Mouse (Mus musculus) thymus, adult 2 months (tissue): ENCODE measurements around the gene Skint8. TPM values are rescaled to one million over a fixed set of nuclear protein-coding genes. Genes with fewer than 3 reads are reported as not detected.
"Not testable (repeated sequence)": the region's sequence is repeated elsewhere in the genome, so short reads cannot be mapped to it uniquely, and the experiment has no call there.

Source experiments
- DNase-seq: peaks from one replicate; pipeline ENCODE4 v3.0.0; 2021
- H3K27ac ChIP-seq: fragments of 200-500 bp; 2 replicates; pipeline ENCODE4 v1.5.1; 2012; ENCODE audit warnings: low read length, control low read depth; ENCODE audit not compliant: control insufficient read depth, insufficient read depth
- H3K27me3 ChIP-seq: fragments of 200-500 bp; 2 replicates; pipeline ENCODE4 v1.6.1; 2012; ENCODE audit warnings: mild to moderate bottlenecking, low read length, moderate library complexity, mixed read lengths; ENCODE audit not compliant: control insufficient read depth, insufficient read depth
- H3K36me3 ChIP-seq: fragments of 200-500 bp; 2 replicates; pipeline ENCODE4 v1.6.1; 2012; ENCODE audit warnings: mild to moderate bottlenecking, low read length, moderate library complexity; ENCODE audit not compliant: control insufficient read depth, insufficient read depth
- H3K4me1 ChIP-seq: fragments of 200-500 bp; replicated peaks from 2 replicates; pipeline ENCODE4 v1.6.1; 2012; ENCODE audit warnings: low read length; ENCODE audit not compliant: control insufficient read depth, insufficient read depth
- H3K4me3 ChIP-seq: fragments of 200-500 bp; 2 replicates; pipeline ENCODE4 v1.5.1; 2012; ENCODE audit warnings: mild to moderate bottlenecking, low read length, control low read depth, moderate library complexity; ENCODE audit not compliant: control insufficient read depth, insufficient read depth
- CTCF ChIP-seq: fragments of 200-500 bp; IDR thresholded peaks from 2 replicates; pipeline ENCODE4 v1.5.1; 2012; ENCODE audit warnings: mild to moderate bottlenecking, control low read depth, low read length, moderate library complexity, borderline replicate concordance; ENCODE audit not compliant: control insufficient read depth, poor library complexity, insufficient read depth; ENCODE audit errors: extremely low read depth
- POLR2A ChIP-seq: fragments of 200-500 bp; IDR thresholded peaks from 2 replicates; pipeline ENCODE4 v1.6.1; 2012; ENCODE audit warnings: mild to moderate bottlenecking, low read length, control low read depth, moderate library complexity; ENCODE audit not compliant: control insufficient read depth, poor library complexity, insufficient read depth; ENCODE audit errors: extremely low read depth
- WGBS: fragments of 180-500 bp; shearing (Covaris S2); methylation state at CpG from one replicate; pipeline ENCODE4 v1.1.7; 2018; 5-methylcytosine and 5-hydroxymethylcytosine counted together
- polyA plus RNA-seq: library from polyadenylated mRNA; depleted of rRNA; stranded (reverse); fragments of >200 nt; gene quantifications from 2 replicates; pipeline ENCODE4 v1.2.3, GENCODE M21; 2012

The Skint8 gene
- polyA plus RNA-seq, 1 experiment, result 2.1 TPM

DNA sequence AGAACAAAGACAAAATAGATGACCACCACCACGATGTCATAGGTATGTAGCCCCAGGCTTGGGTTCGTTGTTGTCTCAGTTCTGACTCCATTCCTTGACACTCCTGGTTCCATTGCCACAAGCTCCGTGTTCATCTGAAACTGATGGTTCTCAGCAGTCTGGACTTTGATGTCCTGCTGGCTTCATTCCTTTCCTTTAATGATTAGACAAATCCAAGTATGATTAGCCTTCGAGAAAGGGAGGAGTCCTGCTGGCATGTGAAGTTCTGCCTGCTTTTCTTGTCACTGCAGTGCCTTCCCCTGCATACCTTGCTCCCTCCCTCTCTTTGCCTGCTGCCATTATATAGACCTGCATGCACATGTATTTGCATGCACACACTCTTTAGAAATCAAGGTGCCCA, 20.6 kb upstream of the Skint8 start:
- Histone ChIP-seq H3K36me3 (no peaks in the 10 kb centered on the region), H3K27ac (no peak overlapping the region), H3K4me3 (no peak overlapping the region), H3K4me1 (peaks cover 3% of the 10 kb centered on the region; the same call in 1 of the 2 replicates), H3K27me3 (no peaks in the 10 kb centered on the region)
- DNase-seq, result no peak
- TF ChIP-seq POLR2A, result no peak
- TF ChIP-seq CTCF, result no peak
- 89% methylated on average over 4 of the region's 4 CpGs for WGBS

DNA sequence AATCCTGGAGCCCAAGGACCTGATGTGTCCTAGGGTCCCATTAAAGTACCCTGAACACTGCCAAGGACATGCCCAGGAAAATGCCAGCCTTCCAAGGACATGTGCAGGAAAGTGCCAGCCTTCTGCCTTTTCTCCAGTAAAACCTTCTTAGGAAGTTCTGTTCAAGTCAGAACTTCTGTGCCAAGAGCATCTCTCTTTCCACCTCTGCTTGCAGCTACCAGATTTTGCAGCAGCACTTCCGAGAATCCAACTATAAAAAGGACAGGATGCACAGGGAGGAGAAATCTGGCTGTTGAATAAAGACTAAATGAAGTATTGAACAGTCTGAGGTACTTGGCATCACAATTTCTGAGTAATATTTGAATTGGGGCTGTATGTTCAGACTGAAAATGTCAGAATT, 18.7 kb upstream of the Skint8 start:
- 85% methylated on average over 1 of the region's 1 CpGs for WGBS
- H3K4me3 ChIP-seq, H3K27ac ChIP-seq, DNase-seq, H3K27me3 ChIP-seq, H3K36me3 ChIP-seq, H3K4me1 ChIP-seq: not testable (repeated sequence)

DNA sequence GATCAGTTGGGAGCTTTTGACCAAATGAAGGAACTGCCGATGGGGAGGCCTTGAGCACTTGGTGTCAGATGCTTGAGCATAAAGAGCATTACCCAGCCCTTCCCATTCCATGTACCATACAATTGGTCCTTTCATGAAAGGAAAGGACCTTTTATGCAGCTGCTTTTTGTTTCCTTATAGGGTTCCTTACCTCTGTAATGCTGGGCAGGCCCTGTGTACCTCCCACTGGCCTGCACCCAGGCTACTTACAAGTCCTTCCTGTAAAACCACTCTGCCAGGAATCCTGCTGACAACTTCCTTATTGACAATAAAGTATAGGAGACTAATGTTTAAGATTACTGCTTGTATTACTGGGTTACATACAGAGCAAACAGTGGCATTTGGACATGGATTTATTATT, 17.7 kb upstream of the Skint8 start:
- peaks cover 3% of the 10 kb centered on the region; the same call in 1 of the 2 replicates for H3K4me1 ChIP-seq
- DNase-seq, result no peak
- H3K27me3 ChIP-seq, result no peaks in the 10 kb centered on the region
- 100% methylated on average over 1 of the region's 1 CpGs for WGBS
- no peak overlapping the region for H3K4me3 ChIP-seq
- no peaks in the 10 kb centered on the region for H3K36me3 ChIP-seq
- TF ChIP-seq CTCF, result no peak
- no peak for TF ChIP-seq POLR2A
- no peak overlapping the region for H3K27ac ChIP-seq

DNA sequence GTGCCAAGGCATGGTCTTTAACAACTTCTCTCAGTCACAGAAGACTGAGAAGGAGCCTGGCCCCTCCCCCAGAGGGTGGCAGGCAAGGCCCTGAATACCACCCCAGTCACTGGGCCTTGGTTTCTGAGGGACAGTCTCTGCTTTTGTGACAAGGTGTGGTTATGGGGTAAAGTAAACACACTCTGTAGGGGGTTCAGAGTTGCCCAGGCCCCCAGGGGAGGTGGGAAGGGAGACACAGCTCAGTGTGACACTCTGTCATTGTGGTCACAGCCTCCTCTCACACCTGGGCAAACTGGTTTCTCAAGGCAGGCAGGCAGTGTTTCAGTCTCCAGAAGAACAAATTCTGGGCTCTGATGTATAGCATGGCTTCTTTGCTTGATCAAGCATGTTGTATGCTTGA, 16.4 kb upstream of the Skint8 start, which contains the start of gene Slc5a9:
Gene Slc5a9, minus strand, starts transcription at position 144 of the 400 bp plus-strand sequence.
- Histone ChIP-seq H3K36me3 (no peaks in the 10 kb centered on the region), H3K4me3 (no peak within 1 kb of the TSS)

DNA sequence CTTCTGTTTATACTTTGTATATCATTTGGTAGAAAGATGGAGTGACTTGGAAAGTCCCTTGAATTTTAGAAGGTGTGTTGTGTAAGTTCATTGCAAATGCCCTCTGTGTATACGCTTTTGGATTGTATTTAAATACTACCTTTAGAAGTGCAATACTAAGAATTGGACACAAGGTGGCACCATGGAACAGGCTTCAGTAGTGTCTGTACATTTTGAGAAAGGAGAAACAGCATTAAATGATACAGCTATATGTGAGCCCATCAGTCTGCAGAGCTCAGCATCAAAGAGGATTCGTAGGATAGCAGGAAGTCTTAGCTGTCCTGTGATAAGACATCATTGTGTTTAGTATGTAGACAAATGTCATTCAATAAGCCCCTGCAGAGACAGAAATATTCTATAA, 11.3 kb upstream of the Skint8 start:
- TF ChIP-seq POLR2A (no peak), CTCF (no peak)
- no peak for DNase-seq
- H3K27me3 ChIP-seq, result no peaks in the 10 kb centered on the region
- H3K27ac ChIP-seq, result no peak overlapping the region
- no peaks in the 10 kb centered on the region for H3K4me1 ChIP-seq
- H3K4me3 ChIP-seq, result no peak overlapping the region
- WGBS, result 34% methylated on average over 2 of the region's 2 CpGs
- no peaks in the 10 kb centered on the region for H3K36me3 ChIP-seq

More for the DNA sequence above, 16.4 kb upstream of the Skint8 start, which contains the start of gene Slc5a9:
- no peak within 1 kb of the TSS for H3K27ac ChIP-seq
- no peak for DNase-seq
- H3K4me1 ChIP-seq, result peaks cover 2% of the 10 kb centered on the region; the same call in 1 of the 2 replicates
- no peaks in the 10 kb centered on the region for H3K27me3 ChIP-seq
- TF ChIP-seq CTCF (no peak), POLR2A (no peak)

DNA sequence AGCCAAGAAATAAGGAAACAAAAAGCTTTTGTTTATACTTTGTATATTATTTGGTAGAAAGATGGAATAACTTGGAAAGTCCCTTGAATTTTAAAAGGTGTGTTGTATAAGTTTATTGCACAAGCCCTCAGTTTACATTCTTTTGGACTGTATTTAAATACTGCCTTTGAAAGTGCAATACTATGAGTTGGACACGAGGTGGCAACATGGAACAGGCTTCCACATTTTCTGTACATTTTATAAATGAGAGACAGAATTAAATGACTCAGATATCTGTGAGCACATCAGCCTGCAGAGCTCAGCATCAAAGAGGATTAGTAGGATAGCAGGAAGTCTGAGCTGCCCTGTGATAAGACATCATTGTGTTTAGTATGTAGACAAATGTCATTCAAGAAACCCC, 42.1 kb downstream of the Skint8 start:
- 23% methylated on average over 1 of the region's 1 CpGs for WGBS
- no peaks in the 10 kb centered on the region for H3K36me3 ChIP-seq

DNA sequence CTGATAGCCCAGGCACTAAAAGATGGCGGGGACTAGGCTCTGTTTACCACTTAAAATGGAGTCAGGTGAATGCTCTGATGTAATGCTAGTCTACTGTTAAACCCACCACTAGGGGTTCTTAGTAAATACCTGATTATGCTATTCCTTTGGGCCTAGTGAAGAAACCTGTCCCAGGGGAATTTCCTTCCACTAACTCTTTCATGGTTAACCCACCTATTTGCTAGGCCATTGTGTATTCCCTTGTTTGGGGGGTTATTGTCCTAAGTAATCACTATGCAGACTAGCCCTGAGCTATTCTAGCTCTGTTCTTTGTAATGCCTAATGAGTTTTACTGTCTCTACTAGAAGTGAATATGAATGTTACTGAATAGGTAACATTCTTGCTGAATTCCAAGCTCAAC, 44.0 kb downstream of the Skint8 start:
- not testable (repeated sequence) for H3K27me3 ChIP-seq, DNase-seq, H3K4me3 ChIP-seq, H3K27ac ChIP-seq, H3K4me1 ChIP-seq, H3K36me3 ChIP-seq
- WGBS, result 86% methylated on average over 1 of the region's 1 CpGs

More for the DNA sequence above, 42.1 kb downstream of the Skint8 start:
- Histone ChIP-seq H3K4me1 (no peaks in the 10 kb centered on the region), H3K27ac (no peak overlapping the region), H3K4me3 (no peak overlapping the region), H3K27me3 (no peaks in the 10 kb centered on the region)
- TF ChIP-seq POLR2A (no peak), CTCF (no peak)
- no peak for DNase-seq
